Mouse (Mus musculus) mouse trophoblast stem cell (cell line): ENCODE results near the gene Abcf2.

ENCODE experiments used
- in situ Hi-C, 2 experiments: fragments of 300-500 bp; cut with MseI, MboI; formaldehyde crosslinking; loops; 2 replicates in 1 of 2; 3 replicates in 1 of 2; pipeline ENCODE4 v1.15.1; 2025

Gene Abcf2

DNA sequence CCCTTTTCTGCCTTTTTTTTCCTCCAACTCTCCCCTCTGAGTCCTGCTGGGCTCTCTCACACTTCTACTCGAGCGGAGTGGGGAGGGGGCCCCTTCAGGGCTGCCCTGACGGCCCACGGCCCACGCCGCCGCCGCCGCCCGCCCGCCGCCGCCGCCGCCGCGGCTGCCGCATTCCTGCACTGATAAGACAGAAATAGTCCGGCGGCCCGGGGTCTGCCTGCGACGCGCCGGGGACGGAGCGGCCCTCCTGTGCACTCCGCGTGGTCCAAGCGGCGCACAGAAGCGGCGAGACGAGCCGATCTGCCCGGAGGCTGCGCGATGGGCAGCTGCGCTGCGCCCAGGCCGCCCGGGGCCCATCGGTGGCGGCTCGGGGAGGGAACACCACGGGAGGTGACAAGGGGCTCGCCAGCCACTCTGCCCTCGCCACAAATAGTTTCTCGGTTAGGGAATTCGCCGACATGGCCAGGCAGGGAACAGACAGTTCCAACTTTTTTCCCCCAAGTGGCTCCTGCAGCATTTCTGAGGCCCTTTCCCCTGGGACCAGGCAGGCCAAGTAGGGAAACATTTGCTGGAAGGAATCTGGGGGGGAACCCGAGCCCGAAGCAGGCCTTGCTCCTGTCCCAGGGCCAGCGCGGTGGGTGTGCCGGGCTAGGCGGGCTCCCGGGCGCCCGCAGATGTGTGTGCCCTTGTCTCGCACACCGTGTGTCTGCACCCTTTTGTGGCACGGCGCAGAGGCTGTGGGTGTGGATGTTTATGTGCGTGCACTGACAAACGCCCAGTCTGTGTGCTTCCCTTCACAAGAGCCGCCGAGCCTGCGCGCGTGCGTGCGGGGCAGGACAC lies 24.9 kb upstream of the Abcf2 start:
- in situ Hi-C loops = no loop called here

DNA sequence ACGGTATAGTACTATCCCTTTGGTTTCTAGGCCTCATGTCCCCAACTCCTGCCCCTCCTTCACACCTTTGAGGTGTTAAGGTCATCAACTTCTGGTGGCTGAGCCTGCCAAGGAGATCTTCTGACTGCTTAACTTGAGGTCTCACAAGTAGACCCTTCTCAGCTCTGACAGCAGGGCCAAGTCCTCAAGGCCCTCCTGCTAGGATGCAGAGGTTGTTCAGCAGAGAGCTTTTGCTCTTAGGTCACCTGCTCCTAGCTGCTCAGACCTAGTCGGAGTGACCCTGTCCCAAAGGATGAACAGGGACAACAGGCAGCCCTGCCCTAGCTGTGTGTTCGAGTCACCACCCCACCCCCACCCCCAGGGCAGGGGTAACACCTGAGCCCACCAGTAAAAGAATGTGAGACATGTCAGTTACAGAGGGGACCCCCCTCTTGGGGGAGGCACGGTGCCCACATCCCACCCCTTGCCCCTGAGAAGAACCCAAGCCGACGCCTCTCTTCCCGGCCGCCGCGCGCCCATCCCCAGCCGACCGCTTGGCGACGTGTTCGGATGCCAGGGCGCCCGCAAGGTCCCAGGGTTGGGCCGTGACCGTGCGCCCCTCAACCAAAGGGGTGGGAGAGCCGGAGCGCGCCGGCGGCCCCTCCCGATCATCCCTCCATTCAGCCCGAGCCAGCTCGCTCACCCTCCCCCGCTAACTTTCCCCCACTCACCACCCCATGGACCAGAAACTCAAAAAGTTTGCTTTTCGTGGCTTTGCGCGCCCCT lies 24.0 kb upstream of the Abcf2 start:
- in situ Hi-C loops = no loop called here

DNA sequence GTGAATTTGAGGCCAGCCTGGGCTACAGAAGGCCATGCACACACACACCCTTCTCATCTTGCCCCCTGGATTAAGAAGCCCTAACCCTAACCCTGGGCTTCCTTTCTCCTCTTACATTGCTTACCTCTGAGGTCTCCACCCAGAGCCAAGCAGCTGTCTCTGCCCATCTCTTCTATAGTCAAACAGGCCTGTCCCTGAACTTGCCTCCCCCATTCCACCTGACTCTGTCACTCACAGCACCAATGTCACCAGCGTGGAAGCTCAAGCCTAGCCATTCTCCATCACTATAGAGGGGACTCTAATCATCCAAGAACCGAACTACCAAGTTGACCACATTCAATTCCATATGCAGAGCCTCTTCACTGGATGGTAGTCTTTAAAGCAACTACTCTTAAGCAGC lies 23.0 kb upstream of the Abcf2 start:
- in situ Hi-C loops = no loop called here

DNA sequence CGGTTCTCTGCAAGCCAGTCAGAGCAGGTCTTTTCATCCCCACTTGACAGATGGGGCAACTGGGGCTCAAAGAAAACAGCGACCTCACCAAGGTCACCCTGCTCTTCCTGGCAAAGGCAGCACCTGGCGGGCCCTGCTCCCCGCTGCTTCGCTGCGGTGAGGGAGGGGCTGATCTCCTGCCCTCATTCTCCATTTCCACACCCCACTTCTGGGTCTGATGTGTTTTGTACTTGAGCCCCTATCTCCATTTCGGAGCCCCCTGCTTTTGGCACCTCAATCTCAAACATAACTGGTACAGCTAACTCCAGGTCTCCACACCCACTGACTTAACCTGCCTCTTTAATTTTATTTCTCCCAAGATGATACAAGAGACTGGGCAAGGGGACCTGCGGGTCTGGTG lies 21.9 kb upstream of the Abcf2 start:
- in situ Hi-C loops = no loop called here

DNA sequence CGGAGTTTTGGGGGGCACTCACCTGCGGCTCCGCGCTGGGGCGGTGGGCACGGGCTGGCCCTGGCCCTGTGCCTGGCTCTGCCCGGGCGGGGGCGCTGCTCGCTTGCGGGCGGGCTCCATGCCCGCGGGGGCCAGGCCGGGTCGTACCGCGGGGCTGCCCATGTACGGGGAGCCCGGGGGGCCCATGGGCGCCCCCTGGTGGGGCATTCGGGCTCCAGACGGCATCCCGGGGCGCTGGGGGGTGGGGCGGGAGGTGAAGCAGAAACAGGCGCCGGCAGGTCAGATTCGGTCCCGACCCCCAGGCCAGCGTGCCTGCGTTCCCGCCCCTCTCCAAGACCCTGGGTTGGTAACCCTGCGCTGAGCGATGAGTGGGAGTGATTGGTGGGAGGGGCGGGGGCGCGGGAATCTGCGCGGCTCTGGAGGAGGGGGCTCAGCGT lies 21.3 kb upstream of the Abcf2 start:
- in situ Hi-C loops = no loop called here

DNA sequence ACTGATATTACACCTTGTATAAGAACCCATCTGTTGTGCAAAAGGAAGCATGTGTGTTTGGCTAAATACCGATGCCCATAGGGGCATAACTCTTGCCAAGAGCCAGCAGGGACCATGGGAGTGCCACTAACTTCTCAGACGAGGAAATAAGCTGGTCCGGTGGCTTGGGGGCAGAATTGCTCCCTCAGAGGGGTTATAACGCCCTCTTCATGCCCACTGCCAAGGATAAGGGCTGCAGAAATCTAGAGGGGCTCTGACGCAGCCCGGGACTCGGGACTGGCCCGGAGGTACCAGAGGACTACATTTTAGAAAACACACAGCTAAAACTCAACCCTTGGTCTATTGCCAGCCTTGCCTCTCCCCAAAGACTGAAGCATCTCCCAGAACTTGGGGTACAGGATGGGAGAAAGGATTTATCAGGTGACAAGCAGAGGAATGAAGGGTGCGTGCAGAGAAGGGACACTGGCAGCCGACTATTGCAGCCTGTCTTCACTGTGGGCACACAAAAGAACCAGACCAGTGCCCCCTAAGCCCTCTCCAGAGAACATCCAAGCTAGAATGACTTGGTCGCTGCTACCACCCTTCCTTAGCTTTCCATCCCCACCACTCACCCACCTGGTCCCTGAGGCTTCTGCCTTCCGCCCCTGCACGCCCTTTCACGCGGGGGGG lies 20.8 kb upstream of the Abcf2 start:
- in situ Hi-C loops = no loop called here

DNA sequence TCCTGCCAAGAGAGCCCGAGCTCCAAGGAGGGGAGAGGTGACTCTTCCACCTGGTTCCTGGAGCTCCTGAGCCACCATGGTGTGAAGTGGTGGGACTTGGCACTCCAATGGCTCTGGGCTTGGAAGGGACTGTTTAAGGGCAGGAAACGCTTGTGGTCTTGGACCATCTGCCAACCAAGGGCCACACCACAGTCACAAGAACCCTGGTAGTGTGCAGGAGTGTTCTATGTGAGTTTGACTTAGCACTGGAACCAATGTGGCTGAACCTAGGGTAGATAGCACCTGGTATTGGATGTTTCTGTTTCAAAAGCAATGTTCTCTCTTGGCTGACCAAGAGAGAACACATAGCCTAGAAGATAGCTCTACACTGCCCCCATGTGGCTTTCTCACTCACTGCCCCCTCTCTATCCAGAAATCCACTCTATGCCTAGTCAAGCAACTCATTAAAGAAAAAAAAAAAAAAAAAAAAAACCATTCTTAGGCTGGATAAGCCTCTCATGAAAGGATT lies 20.0 kb upstream of the Abcf2 start:
- in situ Hi-C loops = no loop called here

DNA sequence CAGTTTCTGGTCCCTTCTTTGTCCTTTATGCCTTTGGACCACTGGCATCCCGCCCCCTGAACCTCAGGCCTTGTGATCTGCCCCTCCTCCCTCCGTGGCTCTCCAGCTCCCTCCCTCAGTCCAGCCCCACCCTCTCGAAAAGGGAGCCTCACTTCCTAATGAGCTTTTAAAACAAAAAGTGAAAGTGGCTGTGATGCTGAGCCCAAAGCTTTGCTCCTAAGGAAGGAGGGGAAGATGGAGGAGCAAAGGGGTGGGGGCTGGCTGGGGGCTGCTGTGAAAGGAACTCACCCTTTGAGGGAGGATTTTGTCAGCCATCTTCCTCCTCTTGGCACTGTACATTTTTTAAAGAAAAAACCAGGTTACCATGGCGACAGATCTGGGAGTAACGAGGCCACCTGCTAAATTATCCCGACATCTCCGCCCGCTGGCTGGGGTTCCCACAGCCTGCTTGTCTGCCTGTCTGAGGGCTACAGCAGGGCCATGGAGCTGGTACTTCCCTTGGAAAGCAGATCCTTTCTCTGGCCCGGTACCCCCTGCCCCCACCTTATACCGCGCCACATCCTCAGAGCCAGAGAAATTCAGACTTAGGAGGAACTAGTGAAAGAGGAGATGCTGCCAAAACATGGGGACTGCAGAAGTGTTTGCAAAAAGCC lies 19.4 kb upstream of the Abcf2 start:
- in situ Hi-C loops = no loop called here

DNA sequence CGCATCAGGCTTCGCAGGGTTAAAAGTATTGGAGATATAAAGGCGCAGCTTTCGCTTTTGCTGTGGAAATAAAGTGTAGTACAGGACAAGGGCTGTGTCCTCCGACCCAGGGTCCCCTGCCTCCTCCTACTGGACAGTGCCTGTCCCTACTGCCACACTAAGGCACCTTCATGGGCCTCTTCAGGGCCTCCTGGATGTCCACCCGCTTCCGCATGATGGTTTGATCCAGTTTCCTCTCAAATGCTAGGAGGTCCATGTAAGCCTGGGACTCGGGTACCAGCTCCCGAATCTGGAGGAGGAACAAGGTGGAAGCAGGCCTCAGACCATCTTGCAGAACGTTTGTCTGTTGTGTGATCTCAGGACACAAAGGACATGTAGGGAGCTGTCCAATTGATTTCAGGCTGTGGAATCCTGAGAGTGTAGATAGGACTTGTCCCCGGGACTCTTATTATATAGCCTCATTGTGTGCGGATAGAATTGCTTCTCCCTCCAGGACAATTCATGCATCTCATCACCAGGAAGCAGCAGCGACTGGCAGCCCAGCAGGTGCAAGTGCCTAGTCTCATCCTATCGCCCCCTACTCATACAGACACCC lies 18.6 kb upstream of the Abcf2 start:
- in situ Hi-C loops = no loop called here

DNA sequence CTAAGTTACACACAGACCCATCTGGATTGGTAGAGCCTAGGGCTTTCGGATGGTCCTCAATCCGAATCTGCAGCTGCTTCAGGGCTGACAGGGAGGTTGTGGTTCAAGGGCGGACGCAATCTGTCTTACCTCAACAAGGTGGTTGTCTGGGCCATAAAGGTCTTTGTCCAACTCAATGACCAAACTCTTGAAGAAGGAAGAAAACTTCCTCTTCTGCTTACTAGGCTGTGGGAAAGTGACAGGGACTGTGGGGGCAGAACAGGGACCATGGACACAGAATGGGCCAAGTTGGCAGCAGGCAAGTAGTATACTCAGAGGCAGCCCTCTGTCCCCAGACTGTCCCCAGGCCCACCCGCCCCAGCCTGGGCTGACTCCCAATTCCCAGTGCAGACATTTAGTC lies 18.0 kb upstream of the Abcf2 start:
- in situ Hi-C loops = no loop called here

DNA sequence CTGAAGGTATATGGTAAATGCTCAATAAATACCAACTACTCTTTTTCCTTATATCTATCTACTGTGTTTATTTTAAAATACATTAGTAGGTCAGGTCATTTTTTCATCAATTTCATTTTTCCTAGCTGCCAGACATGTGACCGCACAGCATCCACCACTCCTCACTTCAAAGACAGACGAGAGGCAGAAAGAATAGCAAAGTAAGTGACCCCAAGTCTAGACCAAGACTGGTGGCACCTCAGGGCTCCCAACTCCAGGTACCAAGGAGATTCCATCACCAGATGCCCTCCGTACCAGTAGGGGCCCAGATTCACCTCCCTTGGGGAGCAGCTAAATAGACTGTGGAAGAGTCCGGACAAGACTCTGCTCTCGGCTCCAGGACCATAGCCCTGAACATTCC lies 17.1 kb upstream of the Abcf2 start:
- in situ Hi-C loops = no loop called here

DNA sequence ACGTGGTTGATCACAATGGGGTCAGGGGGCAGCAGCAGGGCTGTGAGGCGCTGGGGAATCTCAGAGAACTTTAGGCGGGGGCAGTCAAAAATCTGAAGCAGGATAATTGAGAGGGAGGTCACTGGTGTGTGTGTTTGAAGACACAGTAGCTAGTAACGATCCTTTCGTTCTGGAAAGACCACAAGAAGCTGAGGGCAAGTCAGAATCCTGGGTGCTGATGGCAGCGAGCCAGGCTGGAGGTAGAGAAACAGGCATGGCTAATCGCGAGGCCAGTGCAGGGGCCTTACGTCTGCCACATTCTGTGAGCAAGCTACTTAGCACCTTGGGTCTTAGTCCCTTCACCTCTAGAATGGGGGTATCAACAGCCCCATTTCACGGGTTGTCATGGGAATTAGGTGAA lies 16.7 kb upstream of the Abcf2 start:
- in situ Hi-C loops = no loop called here

DNA sequence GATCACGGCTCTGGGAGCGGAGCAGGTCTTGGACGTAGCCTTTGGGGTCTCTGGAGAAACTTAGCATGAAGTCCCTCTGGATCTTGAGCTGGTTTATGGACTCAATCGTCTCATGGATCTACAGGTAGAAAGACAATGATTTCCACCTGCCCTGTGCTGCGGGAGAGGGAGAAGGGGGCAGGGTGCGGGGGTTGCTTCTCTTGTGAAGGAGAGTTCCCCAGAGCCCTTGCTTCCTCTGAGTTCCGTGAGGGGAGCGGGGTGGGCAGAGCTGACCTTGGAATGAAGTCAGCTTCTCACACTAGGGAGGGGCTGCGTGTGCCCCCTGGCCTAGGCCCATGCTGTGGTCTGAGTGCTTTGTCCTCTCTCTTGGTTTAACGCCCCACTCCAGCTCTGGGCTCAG lies 16.0 kb upstream of the Abcf2 start:
- in situ Hi-C loops = no loop called here

DNA sequence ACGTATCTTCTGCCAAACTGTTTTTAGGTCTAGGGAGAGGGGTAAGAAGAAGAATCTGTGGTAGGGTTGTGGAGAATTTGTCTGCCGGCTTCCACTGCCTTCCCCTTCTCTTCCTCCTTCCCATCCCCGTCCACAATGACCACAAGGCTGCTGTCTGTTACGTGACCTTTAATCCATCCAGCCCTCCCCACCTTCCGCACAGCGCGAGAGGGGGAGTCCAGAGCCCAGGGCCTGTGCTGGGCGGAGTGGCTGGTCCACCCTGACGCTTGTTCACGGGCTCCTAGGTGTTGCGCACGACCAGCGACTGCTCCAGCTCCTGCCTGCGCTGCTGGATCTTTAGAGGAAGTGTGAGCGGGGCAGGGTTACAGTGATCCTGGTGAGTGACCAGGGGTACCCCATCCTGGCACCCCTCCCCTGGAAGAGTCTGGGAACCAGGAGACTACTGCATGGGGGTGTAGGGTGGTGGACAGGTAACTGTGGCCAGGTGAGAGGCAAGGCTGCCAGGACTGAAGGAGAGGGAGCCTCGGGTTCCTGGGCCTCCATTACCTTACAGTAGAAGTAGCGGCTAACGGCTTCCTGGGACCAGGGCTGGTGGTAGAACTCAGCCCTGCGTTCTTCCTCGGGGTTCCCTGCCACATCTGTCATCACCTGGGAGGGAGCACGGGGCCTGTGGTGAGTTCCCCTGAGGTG lies 15.3 kb upstream of the Abcf2 start:
- in situ Hi-C loops = no loop called here

DNA sequence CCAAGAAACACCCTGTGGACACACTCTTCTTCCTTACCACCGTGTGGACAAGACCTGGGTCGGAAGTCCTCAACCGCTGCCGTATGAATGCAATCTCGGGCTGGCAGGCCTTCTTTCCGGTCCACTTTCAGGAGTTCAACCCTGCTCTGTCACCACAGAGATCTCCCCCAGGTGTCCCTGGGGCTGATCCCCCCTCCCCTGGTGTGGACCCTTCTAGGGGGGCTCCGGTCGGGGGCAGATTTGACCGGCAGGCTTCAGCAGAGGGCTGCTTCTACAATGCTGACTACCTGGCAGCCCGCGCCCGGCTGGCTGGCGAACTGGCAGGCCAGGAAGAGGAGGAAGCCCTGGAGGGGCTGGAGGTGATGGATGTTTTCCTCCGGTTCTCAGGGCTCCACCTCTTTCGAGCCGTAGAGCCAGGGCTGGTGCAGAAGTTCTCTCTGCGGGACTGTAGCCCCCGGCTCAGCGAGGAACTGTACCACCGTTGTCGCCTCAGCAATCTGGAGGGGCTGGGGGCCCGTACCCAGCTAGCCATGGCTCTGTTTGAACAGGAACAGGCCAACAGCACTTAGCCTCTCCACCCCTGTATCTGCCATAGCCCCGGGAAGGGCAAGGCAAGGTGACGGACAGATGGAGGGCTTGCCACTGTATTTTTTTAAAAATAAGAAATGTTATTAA lies 14.7 kb upstream of the Abcf2 start:
- in situ Hi-C loops = no loop called here

DNA sequence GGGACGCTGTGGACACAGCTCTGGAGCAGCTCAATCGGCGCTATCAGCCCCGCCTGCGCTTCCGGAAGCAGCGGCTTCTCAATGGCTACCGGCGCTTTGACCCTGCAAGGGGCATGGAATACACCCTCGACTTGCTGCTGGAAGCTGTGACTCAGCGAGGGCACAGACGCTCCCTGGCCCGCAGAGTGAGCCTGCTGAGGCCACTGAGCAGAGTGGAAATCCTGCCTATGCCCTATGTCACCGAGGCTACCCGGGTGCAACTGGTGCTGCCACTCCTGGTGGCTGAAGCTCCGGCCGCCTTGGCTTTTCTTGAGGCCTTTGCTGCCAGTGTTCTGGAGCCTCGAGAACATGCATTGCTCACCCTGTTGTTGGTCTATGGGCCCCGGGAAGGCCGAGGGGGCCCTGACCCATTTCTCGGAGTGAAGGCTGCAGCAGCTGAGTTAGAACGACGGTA lies 14.0 kb upstream of the Abcf2 start:
- in situ Hi-C loops = no loop called here

DNA sequence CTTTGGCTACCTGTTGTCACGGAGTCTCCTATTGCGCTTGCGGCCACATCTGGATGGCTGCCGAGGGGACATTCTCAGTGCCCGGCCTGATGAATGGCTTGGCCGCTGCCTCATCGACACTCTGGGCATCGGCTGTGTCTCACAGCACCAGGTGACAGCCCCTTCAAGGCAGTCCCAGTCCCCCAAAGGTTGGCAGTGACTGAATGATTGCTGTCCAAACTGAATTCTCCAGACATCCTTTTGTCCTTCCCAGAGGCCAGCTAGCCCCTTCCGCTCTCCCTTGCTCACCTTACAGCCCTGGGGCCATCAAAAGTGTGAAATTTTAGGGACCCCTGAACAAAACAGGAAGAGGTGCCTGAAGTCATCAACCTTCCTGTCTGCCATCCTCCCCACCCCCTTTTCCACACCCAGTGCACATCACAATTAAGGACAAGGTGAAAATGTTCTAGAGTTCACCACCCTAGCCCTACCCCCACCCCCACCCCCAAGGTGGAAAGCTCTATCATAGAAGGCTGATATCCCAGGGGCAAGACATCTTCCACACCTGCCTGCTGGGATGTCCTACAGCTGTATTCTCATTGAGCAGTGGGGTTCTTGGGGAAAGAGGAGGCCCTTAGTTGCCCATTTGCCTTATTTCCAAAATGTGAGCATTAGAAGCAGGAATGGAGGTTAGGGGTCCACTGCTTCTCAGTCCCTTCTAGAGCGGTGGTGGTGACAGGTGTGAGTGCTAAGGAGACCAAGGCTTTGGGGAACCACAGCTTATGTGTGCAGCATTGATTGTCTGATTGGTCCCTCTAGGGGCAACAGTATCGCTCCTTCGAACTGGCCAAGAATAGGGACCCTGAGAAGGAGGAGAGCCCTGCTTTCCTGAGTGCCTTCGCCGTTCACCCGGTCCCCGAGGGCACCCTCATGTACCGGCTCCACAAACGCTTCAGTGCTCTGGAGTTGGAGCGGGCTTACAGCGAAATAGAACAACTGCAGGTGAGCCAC lies 12.5 kb upstream of the Abcf2 start:
- in situ Hi-C loops = no loop called here

DNA sequence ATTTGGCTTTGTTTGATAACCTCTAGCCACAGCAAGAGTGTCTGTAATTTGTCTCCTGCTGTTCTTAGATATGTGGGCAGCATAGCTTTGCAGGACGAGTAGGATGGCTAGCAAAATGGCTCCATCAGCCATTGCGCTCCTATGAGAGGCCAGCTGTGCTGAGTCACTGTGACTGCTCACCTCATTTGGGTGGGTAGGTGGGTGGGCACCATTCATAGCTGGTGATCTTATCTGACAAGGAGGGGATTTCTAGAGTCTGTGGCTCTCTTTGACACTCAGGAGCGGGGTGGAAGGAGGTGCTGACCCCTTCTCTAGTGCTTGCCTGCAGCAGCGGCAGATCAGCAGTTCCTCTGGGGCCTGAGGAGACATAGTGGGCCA lies 9.9 kb upstream of the Abcf2 start:
- in situ Hi-C loops = no loop called here
